Mouse (Mus musculus): ENCODE results near the gene Naa80.

GRCm38 (mm10) chr9:107545199-107545598 lies 33.5 kb upstream of the Naa80 start:
- TF ChIP-seq POLR2A (IDR thresholded peaks at IDR 0.05; ENCODE audit: low read depth, low read length) (no peak), CTCF (conservative IDR thresholded peaks at IDR 0.05; ENCODE audit: insufficient read depth, insufficient read length, low read depth, low read length) (no peak)
